Mouse (Mus musculus): ENCODE measurements at regions not wholly inside any gene's neighbourhood (a gene's known extent, or its start where the extent isn't known, plus 50 kb on each side); places are given as distances from the start of the nearest gene placed in this dataset.

GRCm38 (mm10) chr15:96794177-96794719, 94.7 kb upstream of the Slc38a2 start:
- TF ChIP-seq CTCF (IDR thresholded peaks at IDR 0.05; ENCODE audit: low read depth) (no peak), EP300 (IDR thresholded peaks at IDR 0.05; ENCODE audit: low read depth) (no peak)

Measured in liver, embryonic 14.5 days (tissue).